Mouse (Mus musculus): ENCODE results near the gene 1700086D15Rik. TPM values are rescaled to one million over a fixed set of nuclear protein-coding genes. Genes with fewer than 3 reads are reported as not detected.

1700086D15Rik gene
- total RNA-seq, 1 experiment, result 1.1 TPM

GRCm38 (mm10) chr11:65158658-65158990 lies 1.1 kb downstream of the 1700086D15Rik start:
- no peaks in the 10 kb centered on the region for H3K36me3 ChIP-seq (ENCODE audit: control insufficient read depth, insufficient read depth, low read length, poor library complexity, severe bottlenecking)
- peaks cover 2 to 4% of the 10 kb centered on the region in 2 experiments; a peak in 2 of 4 replicates for H3K4me1 ChIP-seq (ENCODE audit: control insufficient read depth in 2 of 2, insufficient read depth in 2 of 2, low read length in 2 of 2, poor library complexity in 1 of 2)
- no peak for TF ChIP-seq ZC3H11A (IDR thresholded peaks at IDR 0.05; ENCODE audit: borderline replicate concordance, low read depth, low read length)
- TF ChIP-seq MAFK (IDR thresholded peaks at IDR 0.05; ENCODE audit: insufficient read depth, low read depth, low read length), result no peak
- no peak for TF ChIP-seq CHD2 (IDR thresholded peaks at IDR 0.05; ENCODE audit: low read depth, low read length)
- no peak for TF ChIP-seq HCFC1 (IDR thresholded peaks at IDR 0.05; ENCODE audit: borderline replicate concordance, insufficient read depth, low read length)
- TF ChIP-seq ZNF384 (IDR thresholded peaks at IDR 0.05; ENCODE audit: low read depth, low read length), result no peak
- H3K4me3 ChIP-seq (ENCODE audit: insufficient read depth in 1 of 2, low read depth in 1 of 2, low read length in 2 of 2, poor library complexity in 1 of 2, severe bottlenecking in 1 of 2), result peak overlapping the region; percentile 31 to 42
- no peak overlapping the region for H3K27ac ChIP-seq (ENCODE audit: insufficient read depth, low read depth, low read length, poor library complexity, severe bottlenecking)
- no peaks in the 10 kb centered on the region for H3K9me3 ChIP-seq (ENCODE audit: control insufficient read depth, insufficient read depth, low read depth, low read length)
- H3K9ac ChIP-seq (ENCODE audit: insufficient read depth, low read depth, low read length, poor library complexity, severe bottlenecking), result no peak overlapping the region; the same call in 1 of the 2 replicates
- in situ Hi-C loops (cut with MboI; ENCODE audit: low sequenced_read_pairs in 2 of 2, unreplicated experiment in 2 of 2), result no loop called here
- DNase-seq (ENCODE audit: low read depth, low spot score), result no peak

- Histone ChIP-seq H3K9ac (ENCODE audit: insufficient read depth, low read depth, low read length, poor library complexity, severe bottlenecking) (peak overlapping the region; percentile 38; the same call in 1 of the 2 replicates), H3K4me1 (ENCODE audit: control insufficient read depth in 2 of 2, insufficient read depth in 2 of 2, low read length in 2 of 2, poor library complexity in 1 of 2) (peaks cover 2 to 4% of the 10 kb centered on the region in 2 experiments; a peak in 2 of 4 replicates), H3K4me3 (ENCODE audit: insufficient read depth in 1 of 2, low read depth in 1 of 2, low read length in 2 of 2, poor library complexity in 1 of 2, severe bottlenecking in 1 of 2) (peak overlapping the region; percentile 31 to 42), H3K27ac (ENCODE audit: insufficient read depth, low read depth, low read length, poor library complexity, severe bottlenecking) (no peak overlapping the region), H3K9me3 (ENCODE audit: control insufficient read depth, insufficient read depth, low read depth, low read length) (no peaks in the 10 kb centered on the region), H3K36me3 (ENCODE audit: control insufficient read depth, insufficient read depth, low read length, poor library complexity, severe bottlenecking) (no peaks in the 10 kb centered on the region)
- in situ Hi-C loops (cut with MboI; ENCODE audit: low sequenced_read_pairs in 2 of 2, unreplicated experiment in 2 of 2), result no loop called here
- no peak for TF ChIP-seq MAFK (IDR thresholded peaks at IDR 0.05; ENCODE audit: insufficient read depth, low read depth, low read length)
- TF ChIP-seq HCFC1 (IDR thresholded peaks at IDR 0.05; ENCODE audit: borderline replicate concordance, insufficient read depth, low read length), result no peak
- no peak for DNase-seq (ENCODE audit: low read depth, low spot score)
Observed at GRCm38 (mm10) chr11:65157966-65158657, 1.6 kb downstream of the 1700086D15Rik start.

- no peak for TF ChIP-seq ZNF384 (IDR thresholded peaks at IDR 0.05; ENCODE audit: low read depth, low read length)
- TF ChIP-seq HCFC1 (IDR thresholded peaks at IDR 0.05; ENCODE audit: borderline replicate concordance, insufficient read depth, low read length), result no peak
- TF ChIP-seq ZC3H11A (IDR thresholded peaks at IDR 0.05; ENCODE audit: borderline replicate concordance, low read depth, low read length), result no peak
- no peak for TF ChIP-seq CHD2 (IDR thresholded peaks at IDR 0.05; ENCODE audit: low read depth, low read length)
- TF ChIP-seq MAFK (IDR thresholded peaks at IDR 0.05; ENCODE audit: insufficient read depth, low read depth, low read length), result no peak
- DNase-seq (ENCODE audit: low read depth, low spot score), result no peak
- Histone ChIP-seq H3K4me1 (ENCODE audit: control insufficient read depth in 2 of 2, insufficient read depth in 2 of 2, low read length in 2 of 2, poor library complexity in 1 of 2) (peaks cover 0 to 5% of the 10 kb centered on the region in 2 experiments; a peak in 1 of 4 replicates), H3K4me3 (ENCODE audit: insufficient read depth in 1 of 2, low read depth in 1 of 2, low read length in 2 of 2, poor library complexity in 1 of 2, severe bottlenecking in 1 of 2) (no peak overlapping the region), H3K27ac (ENCODE audit: insufficient read depth, low read depth, low read length, poor library complexity, severe bottlenecking) (no peak overlapping the region), H3K9ac (ENCODE audit: insufficient read depth, low read depth, low read length, poor library complexity, severe bottlenecking) (no peak overlapping the region), H3K9me3 (ENCODE audit: control insufficient read depth, insufficient read depth, low read depth, low read length) (no peaks in the 10 kb centered on the region), H3K36me3 (ENCODE audit: control insufficient read depth, insufficient read depth, low read length, poor library complexity, severe bottlenecking) (peaks cover 3% of the 10 kb centered on the region; the same call in 1 of the 2 replicates)
- in situ Hi-C loops (cut with MboI; ENCODE audit: low sequenced_read_pairs in 2 of 2, unreplicated experiment in 2 of 2), result no loop called here
Observed at GRCm38 (mm10) chr11:65153006-65153405, 6.7 kb downstream of the 1700086D15Rik start.

- Histone ChIP-seq H3K9me3 (ENCODE audit: control insufficient read depth, insufficient read depth, low read depth, low read length) (no peaks in the 10 kb centered on the region), H3K36me3 (ENCODE audit: control insufficient read depth, insufficient read depth, low read length, poor library complexity, severe bottlenecking) (peaks cover 3% of the 10 kb centered on the region; the same call in 1 of the 2 replicates), H3K9ac (ENCODE audit: insufficient read depth, low read depth, low read length, poor library complexity, severe bottlenecking) (no peak overlapping the region), H3K4me1 (ENCODE audit: control insufficient read depth in 2 of 2, insufficient read depth in 2 of 2, low read length in 2 of 2, poor library complexity in 1 of 2) (peaks cover 0 to 12% of the 10 kb centered on the region in 2 experiments; a peak in 2 of 4 replicates), H3K4me3 (ENCODE audit: insufficient read depth in 1 of 2, low read depth in 1 of 2, low read length in 2 of 2, poor library complexity in 1 of 2, severe bottlenecking in 1 of 2) (no peak overlapping the region), H3K27ac (ENCODE audit: insufficient read depth, low read depth, low read length, poor library complexity, severe bottlenecking) (no peak overlapping the region)
- in situ Hi-C loops (cut with MboI; ENCODE audit: low sequenced_read_pairs in 2 of 2, unreplicated experiment in 2 of 2), result no loop called here
- DNase-seq (ENCODE audit: low read depth, low spot score), result no peak
- no peak for TF ChIP-seq CHD2 (IDR thresholded peaks at IDR 0.05; ENCODE audit: low read depth, low read length)
- no peak for TF ChIP-seq ZC3H11A (IDR thresholded peaks at IDR 0.05; ENCODE audit: borderline replicate concordance, low read depth, low read length)
- no peak for TF ChIP-seq HCFC1 (IDR thresholded peaks at IDR 0.05; ENCODE audit: borderline replicate concordance, insufficient read depth, low read length)
- TF ChIP-seq MAFK (IDR thresholded peaks at IDR 0.05; ENCODE audit: insufficient read depth, low read depth, low read length), result no peak
- TF ChIP-seq ZNF384 (IDR thresholded peaks at IDR 0.05; ENCODE audit: low read depth, low read length), result no peak
Observed at GRCm38 (mm10) chr11:65148441-65148840, 11.2 kb downstream of the 1700086D15Rik start.
